Mouse (Mus musculus): ENCODE measurements around the gene Dpm1.

DNA sequence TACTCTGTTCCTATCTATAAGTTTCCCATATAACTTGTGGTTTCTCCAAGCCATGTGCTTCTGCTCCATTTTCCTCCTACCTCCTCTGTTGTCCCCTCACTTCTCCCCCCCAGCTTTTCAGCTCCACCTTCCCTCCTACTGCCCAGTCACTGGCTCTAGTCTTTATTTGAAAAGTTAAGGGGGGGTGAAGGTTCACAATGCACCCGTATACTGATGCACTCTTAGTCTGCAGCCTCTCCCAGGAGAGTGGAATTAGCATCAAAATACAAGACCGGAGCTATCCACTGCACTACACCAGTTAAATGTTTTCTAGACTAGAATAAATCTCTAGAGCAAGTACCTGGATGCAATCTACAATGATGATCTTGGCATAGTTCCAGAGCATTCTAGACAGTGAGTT is 34.7 kb downstream of the Dpm1 start:
- TF ChIP-seq POLR2A (IDR thresholded peaks at IDR 0.05; ENCODE audit: control insufficient read depth, extremely low read depth, insufficient read depth, low read length, poor library complexity) (no peak), CTCF (IDR thresholded peaks at IDR 0.05; ENCODE audit: borderline replicate concordance, control insufficient read depth, extremely low read depth, insufficient read depth, low read length, poor library complexity) (no peak)
